Mouse (Mus musculus): ENCODE measurements at regions not wholly inside any gene's neighbourhood (a gene's known extent, or its start where the extent isn't known, plus 50 kb on each side); places are given as distances from the start of the nearest gene placed in this dataset.

- no peak for DNase-seq (ENCODE audit: low spot score, missing footprints)
- Histone ChIP-seq H3K27ac (ENCODE audit: low read depth, low read length) (no peak overlapping the region), H3K4me3 (ENCODE audit: low read depth, low read length) (no peak overlapping the region), H3K4me1 (ENCODE audit: control insufficient read depth, insufficient read depth, low read length) (no peaks in the 10 kb centered on the region), H3K9me3 (ENCODE audit: control insufficient read depth, low read length) (no peaks in the 10 kb centered on the region), H3K36me3 (ENCODE audit: control insufficient read depth, insufficient read depth, low read length) (no peaks in the 10 kb centered on the region), H3K9ac (ENCODE audit: low read length) (no peak overlapping the region), H3K27me3 (ENCODE audit: control insufficient read depth, insufficient read depth, low read length) (no peaks in the 10 kb centered on the region), H3K4me2 (no peak overlapping the region)
- no peak for ATAC-seq (ENCODE audit: low FRiP score)
- 75% methylated on average over 5 of the region's 5 CpGs for WGBS
These were observed 152.2 kb downstream of the Rpl10-ps3 start for GRCm38 (mm10) chr9:50192400-50193110.

GRCm38 (mm10) chr9:50191136-50191535 is 153.6 kb downstream of the Rpl10-ps3 start:
- H3K4me1 ChIP-seq (ENCODE audit: control insufficient read depth, insufficient read depth, low read length), result no peaks in the 10 kb centered on the region
- DNase-seq (ENCODE audit: low spot score, missing footprints) (no peak), ATAC-seq (ENCODE audit: low FRiP score) (no peak)
- H3K36me3 ChIP-seq (ENCODE audit: control insufficient read depth, insufficient read depth, low read length), result no peaks in the 10 kb centered on the region
- H3K9ac ChIP-seq (ENCODE audit: low read length), result no peak overlapping the region
- no peaks in the 10 kb centered on the region for H3K9me3 ChIP-seq (ENCODE audit: control insufficient read depth, low read length)
- WGBS, result 15% methylated on average over 3 of the region's 3 CpGs
- no peak overlapping the region for H3K4me2 ChIP-seq
- H3K27me3 ChIP-seq (ENCODE audit: control insufficient read depth, insufficient read depth, low read length), result no peaks in the 10 kb centered on the region
- no peak overlapping the region for H3K27ac ChIP-seq (ENCODE audit: low read depth, low read length)
- H3K4me3 ChIP-seq (ENCODE audit: low read depth, low read length), result no peak overlapping the region

- no peaks in the 10 kb centered on the region for H3K36me3 ChIP-seq (ENCODE audit: control insufficient read depth, insufficient read depth, low read length)
- DNase-seq (ENCODE audit: low spot score, missing footprints) (no peak), ATAC-seq (ENCODE audit: low FRiP score) (no peak)
- no peak overlapping the region for H3K4me3 ChIP-seq (ENCODE audit: low read depth, low read length)
- no peak overlapping the region for H3K4me2 ChIP-seq
- no peak overlapping the region for H3K27ac ChIP-seq (ENCODE audit: low read depth, low read length)
- no peak overlapping the region for H3K9ac ChIP-seq (ENCODE audit: low read length)
- no peaks in the 10 kb centered on the region for H3K9me3 ChIP-seq (ENCODE audit: control insufficient read depth, low read length)
- no peaks in the 10 kb centered on the region for H3K4me1 ChIP-seq (ENCODE audit: control insufficient read depth, insufficient read depth, low read length)
- 90% methylated on average over 6 of the region's 6 CpGs for WGBS
- H3K27me3 ChIP-seq (ENCODE audit: control insufficient read depth, insufficient read depth, low read length), result no peaks in the 10 kb centered on the region
These were observed 156.1 kb downstream of the Rpl10-ps3 start for GRCm38 (mm10) chr9:50188576-50189070.

- ATAC-seq (ENCODE audit: low FRiP score), result no peak
- Histone ChIP-seq H3K27me3 (ENCODE audit: control insufficient read depth, insufficient read depth, low read length) (no peaks in the 10 kb centered on the region), H3K4me3 (ENCODE audit: low read depth, low read length) (no peak overlapping the region), H3K9me3 (ENCODE audit: control insufficient read depth, low read length) (no peaks in the 10 kb centered on the region), H3K36me3 (ENCODE audit: control insufficient read depth, insufficient read depth, low read length) (no peaks in the 10 kb centered on the region), H3K4me2 (no peak overlapping the region), H3K9ac (ENCODE audit: low read length) (no peak overlapping the region), H3K27ac (ENCODE audit: low read depth, low read length) (no peak overlapping the region), H3K4me1 (ENCODE audit: control insufficient read depth, insufficient read depth, low read length) (no peaks in the 10 kb centered on the region)
- no peak for DNase-seq (ENCODE audit: low spot score, missing footprints)
- WGBS, result 64% methylated on average over 2 of the region's 2 CpGs
These were observed 163.4 kb downstream of the Rpl10-ps3 start for GRCm38 (mm10) chr9:50181360-50181759.

- 91% methylated on average over 2 of the region's 2 CpGs for WGBS
- no peaks in the 10 kb centered on the region for H3K9me3 ChIP-seq (ENCODE audit: control insufficient read depth, low read length)
These were observed 168.6 kb downstream of the Rpl10-ps3 start for GRCm38 (mm10) chr9:50176131-50176530.

GRCm38 (mm10) chr9:50171826-50172464 is 172.8 kb downstream of the Rpl10-ps3 start:
- peak; percentile 94 for DNase-seq (ENCODE audit: low spot score, missing footprints)
- H3K4me2 ChIP-seq, result no peak overlapping the region
- no peaks in the 10 kb centered on the region for H3K27me3 ChIP-seq (ENCODE audit: control insufficient read depth, insufficient read depth, low read length)
- 41% methylated on average over 7 of the region's 7 CpGs for WGBS
- no peak overlapping the region for H3K4me3 ChIP-seq (ENCODE audit: low read depth, low read length)
- H3K9ac ChIP-seq (ENCODE audit: low read length), result no peak overlapping the region
- H3K36me3 ChIP-seq (ENCODE audit: control insufficient read depth, insufficient read depth, low read length), result no peaks in the 10 kb centered on the region
- no peak overlapping the region for H3K27ac ChIP-seq (ENCODE audit: low read depth, low read length)
- no peaks in the 10 kb centered on the region for H3K4me1 ChIP-seq (ENCODE audit: control insufficient read depth, insufficient read depth, low read length)
- no peaks in the 10 kb centered on the region for H3K9me3 ChIP-seq (ENCODE audit: control insufficient read depth, low read length)
- ATAC-seq (ENCODE audit: low FRiP score), result peak; percentile 44; the same call in 1 of the 2 replicates

More at GRCm38 (mm10) chr9:50176131-50176530, 168.6 kb downstream of the Rpl10-ps3 start:
- H3K4me2 ChIP-seq, result no peak overlapping the region
- H3K4me3 ChIP-seq (ENCODE audit: low read depth, low read length), result no peak overlapping the region
- no peak overlapping the region for H3K27ac ChIP-seq (ENCODE audit: low read depth, low read length)
- H3K4me1 ChIP-seq (ENCODE audit: control insufficient read depth, insufficient read depth, low read length), result no peaks in the 10 kb centered on the region
- no peak for DNase-seq (ENCODE audit: low spot score, missing footprints)
- H3K9ac ChIP-seq (ENCODE audit: low read length), result no peak overlapping the region
- H3K27me3 ChIP-seq (ENCODE audit: control insufficient read depth, insufficient read depth, low read length), result no peaks in the 10 kb centered on the region
- H3K36me3 ChIP-seq (ENCODE audit: control insufficient read depth, insufficient read depth, low read length), result no peaks in the 10 kb centered on the region
- no peak for ATAC-seq (ENCODE audit: low FRiP score)

GRCm38 (mm10) chr9:50171164-50171563 is 173.6 kb downstream of the Rpl10-ps3 start:
- no peak overlapping the region for H3K27ac ChIP-seq (ENCODE audit: low read depth, low read length)
- DNase-seq (ENCODE audit: low spot score, missing footprints) (no peak), ATAC-seq (ENCODE audit: low FRiP score) (no peak)
- no peak overlapping the region for H3K4me2 ChIP-seq
- no peak overlapping the region for H3K9ac ChIP-seq (ENCODE audit: low read length)
- H3K4me3 ChIP-seq (ENCODE audit: low read depth, low read length), result no peak overlapping the region
- H3K36me3 ChIP-seq (ENCODE audit: control insufficient read depth, insufficient read depth, low read length), result no peaks in the 10 kb centered on the region
- no peaks in the 10 kb centered on the region for H3K27me3 ChIP-seq (ENCODE audit: control insufficient read depth, insufficient read depth, low read length)
- no peaks in the 10 kb centered on the region for H3K9me3 ChIP-seq (ENCODE audit: control insufficient read depth, low read length)
- 85% methylated on average over 2 of the region's 2 CpGs for WGBS
- no peaks in the 10 kb centered on the region for H3K4me1 ChIP-seq (ENCODE audit: control insufficient read depth, insufficient read depth, low read length)

GRCm38 (mm10) chr9:50170637-50171036 is 174.1 kb downstream of the Rpl10-ps3 start:
- no peaks in the 10 kb centered on the region for H3K9me3 ChIP-seq (ENCODE audit: control insufficient read depth, low read length)
- H3K27ac ChIP-seq (ENCODE audit: low read depth, low read length), result no peak overlapping the region
- no peaks in the 10 kb centered on the region for H3K27me3 ChIP-seq (ENCODE audit: control insufficient read depth, insufficient read depth, low read length)
- H3K4me1 ChIP-seq (ENCODE audit: control insufficient read depth, insufficient read depth, low read length), result no peaks in the 10 kb centered on the region
- H3K9ac ChIP-seq (ENCODE audit: low read length), result no peak overlapping the region
- no peak overlapping the region for H3K4me2 ChIP-seq
- ATAC-seq (ENCODE audit: low FRiP score) (no peak), DNase-seq (ENCODE audit: low spot score, missing footprints) (no peak)
- 89% methylated on average over 5 of the region's 5 CpGs for WGBS
- no peaks in the 10 kb centered on the region for H3K36me3 ChIP-seq (ENCODE audit: control insufficient read depth, insufficient read depth, low read length)
- H3K4me3 ChIP-seq (ENCODE audit: low read depth, low read length), result no peak overlapping the region

- no peak overlapping the region for H3K9ac ChIP-seq (ENCODE audit: low read length)
- no peaks in the 10 kb centered on the region for H3K4me1 ChIP-seq (ENCODE audit: control insufficient read depth, insufficient read depth, low read length)
- 93% methylated on average over 3 of the region's 3 CpGs for WGBS
- no peak overlapping the region for H3K27ac ChIP-seq (ENCODE audit: low read depth, low read length)
- no peaks in the 10 kb centered on the region for H3K36me3 ChIP-seq (ENCODE audit: control insufficient read depth, insufficient read depth, low read length)
- ATAC-seq (ENCODE audit: low FRiP score), result no peak
- no peak overlapping the region for H3K4me2 ChIP-seq
- no peak overlapping the region for H3K4me3 ChIP-seq (ENCODE audit: low read depth, low read length)
- no peak for DNase-seq (ENCODE audit: low spot score, missing footprints)
- H3K27me3 ChIP-seq (ENCODE audit: control insufficient read depth, insufficient read depth, low read length), result no peaks in the 10 kb centered on the region
- H3K9me3 ChIP-seq (ENCODE audit: control insufficient read depth, low read length), result no peaks in the 10 kb centered on the region
These were observed 190.2 kb downstream of the Rpl10-ps3 start for GRCm38 (mm10) chr9:50154618-50155017.

Data from midbrain, embryonic 11.5 days (tissue).